Comparison of ENCODE assay signal across 10 mouse cellular contexts in the genomic region with DNA sequence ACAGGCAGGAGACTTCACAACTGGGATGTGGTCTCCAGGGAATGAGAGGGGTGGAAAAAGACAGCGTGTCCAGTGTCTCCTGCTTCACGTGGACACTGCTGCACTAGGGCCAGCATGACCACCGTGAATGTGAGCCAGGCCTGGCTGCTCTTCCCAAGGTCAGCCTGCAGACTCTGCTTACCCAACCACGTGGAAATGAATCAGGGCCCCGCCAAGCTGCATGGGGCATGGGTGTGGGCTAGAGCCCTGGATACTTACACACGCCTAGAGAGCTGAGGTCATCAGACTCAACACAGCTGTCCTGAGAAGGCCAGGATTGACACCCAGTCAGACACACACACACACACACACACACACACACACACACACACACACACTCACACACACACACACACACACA.
A peak's percentile ranks its signal among the peaks of the same experiment; 100 is the strongest.
DNase-seq lines count a peak whose midpoint lies in the region; ATAC-seq lines count a peak whose summit lies in the region.
"Had no signal": no experiment of that assay in that cellular context is flagged by ENCODE, and none has a peak within 500 bp of the region (broad histone marks: within the 10 kb centered on the region; RNA-seq: fewer than 3 reads in every experiment).

No protein-coding gene starts in this region.

- no peak overlapping the region for H3K4me3 ChIP-seq in intestine, embryonic 14.5 days (ENCODE audit: low read depth, low read length)
- no peak overlapping the region for H3K4me3 ChIP-seq in forebrain, embryonic 12.5 days (replicated peaks)
- H3K4me3 ChIP-seq: limb, embryonic 12.5 days had no signal

- WGBS in intestine, embryonic 14.5 days: 44% methylated on average over 6 of the region's 6 CpGs
- 73% methylated on average over 6 of the region's 6 CpGs for WGBS in forebrain, embryonic 12.5 days

- peak; percentile 57 for ATAC-seq in intestine, embryonic 14.5 days (replicated peaks; ENCODE audit: low FRiP score, low TSS enrichment, low read depth)
- no peak for ATAC-seq in forebrain, embryonic 12.5 days (ENCODE audit: low FRiP score)
- ATAC-seq: forebrain, postnatal 0 days had no signal

- no peak overlapping the region for H3K4me2 ChIP-seq in intestine, embryonic 14.5 days (ENCODE audit: low read length)
- no peak overlapping the region for H3K4me2 ChIP-seq in forebrain, embryonic 12.5 days
- H3K4me2 ChIP-seq: limb, embryonic 12.5 days had no signal

- no peaks in the 10 kb centered on the region for H3K9me3 ChIP-seq in intestine, embryonic 14.5 days (ENCODE audit: control insufficient read depth, low read length)
- H3K9me3 ChIP-seq in forebrain, embryonic 12.5 days: no peaks in the 10 kb centered on the region
- H3K9me3 ChIP-seq: limb, embryonic 12.5 days had no signal

- peaks cover 18% of the 10 kb centered on the region for H3K4me1 ChIP-seq in intestine, embryonic 14.5 days (replicated peaks; ENCODE audit: control insufficient read depth, insufficient read depth, low read length)
- H3K4me1 ChIP-seq in forebrain, embryonic 12.5 days: no peaks in the 10 kb centered on the region
- H3K4me1 ChIP-seq: limb, embryonic 12.5 days had no signal

- peak; percentile 81 for DNase-seq in 3134 (ENCODE audit: extremely low read depth, insufficient read length, low spot score)
- DNase-seq in Muller cell, postnatal 12 days (ENCODE audit: inconsistent ontology term): peak; percentile 71
- peak; percentile 76 to 86 for DNase-seq in gastrocnemius, adult 8-10 months (ENCODE audit: low spot score in 2 of 2)
- no peak for DNase-seq in intestine, embryonic 14.5 days (ENCODE audit: low spot score)
- DNase-seq in B cell, adult 2 months: no peak
- DNase-seq in spleen, postnatal 14 days (ENCODE audit: low spot score in 2 of 2): no peak
- DNase-seq: forebrain, postnatal 0 days; kidney, adult 8-10 months had no signal

- H3K27me3 ChIP-seq in intestine, embryonic 14.5 days (replicated peaks; ENCODE audit: control insufficient read depth, insufficient read depth, low read length): no peaks in the 10 kb centered on the region
- H3K27me3 ChIP-seq in forebrain, embryonic 12.5 days: no peaks in the 10 kb centered on the region
- H3K27me3 ChIP-seq: limb, embryonic 12.5 days had no signal

- no peaks in the 10 kb centered on the region for H3K36me3 ChIP-seq in intestine, embryonic 14.5 days (ENCODE audit: control insufficient read depth, insufficient read depth, low read length)
- no peaks in the 10 kb centered on the region for H3K36me3 ChIP-seq in forebrain, embryonic 12.5 days (replicated peaks)
- H3K36me3 ChIP-seq: limb, embryonic 12.5 days had no signal

- H3K27ac ChIP-seq in intestine, embryonic 14.5 days (ENCODE audit: low read depth): no peak overlapping the region
- H3K27ac ChIP-seq in forebrain, embryonic 12.5 days: no peak overlapping the region
- H3K27ac ChIP-seq: limb, embryonic 12.5 days had no signal

- H3K9ac ChIP-seq in intestine, embryonic 14.5 days (ENCODE audit: low read length): no peak overlapping the region
- H3K9ac ChIP-seq in forebrain, embryonic 12.5 days: no peak overlapping the region
- H3K9ac ChIP-seq: forebrain, postnatal 0 days; limb, embryonic 12.5 days had no signal

Comparison
In these comparisons a context has a peak if more than half of its experiments do, and no peak if none do; other contexts are left out.
1. DNase-seq: peak in 3134 (single experiment), Muller cell, postnatal 12 days (single experiment) and gastrocnemius, adult 8-10 months (2 of 2); none in intestine, embryonic 14.5 days (single experiment), B cell, adult 2 months (0 of 2) and spleen, postnatal 14 days (0 of 2).